20 mouse cellular contexts compared by ENCODE assay signal in genomic region chr5:145185244-145185643, GRCm38 (mm10). TPM values are rescaled to one million over a fixed set of nuclear protein-coding genes. Genes with fewer than 3 reads are reported as not detected.
DNase-seq lines count a peak whose midpoint lies in the region; ATAC-seq and TF ChIP-seq lines count a peak whose summit lies in the region.
"Had no signal": no experiment of that assay in that cellular context is flagged by ENCODE, and none has a peak within 500 bp of the region (broad histone marks: within the 10 kb centered on the region; RNA-seq: fewer than 3 reads in every experiment).

No protein-coding gene starts in this region.

- H3K9me3 ChIP-seq in MEL (replicated peaks; ENCODE audit: insufficient read depth, low read length) = no peaks in the 10 kb centered on the region
- no peaks in the 10 kb centered on the region for H3K9me3 ChIP-seq in hindbrain, embryonic 12.5 days (replicated peaks)
- H3K9me3 ChIP-seq: embryonic facial prominence, embryonic 10.5 days; embryonic facial prominence, embryonic 12.5 days; forebrain, embryonic 13.5 days had no signal

- no peak overlapping the region for H3K9ac ChIP-seq in MEL (ENCODE audit: control insufficient read depth, low read depth, low read length, poor library complexity, severe bottlenecking)
- no peak overlapping the region for H3K9ac ChIP-seq in hindbrain, embryonic 12.5 days
- H3K9ac ChIP-seq: embryonic facial prominence, embryonic 12.5 days; forebrain, embryonic 13.5 days had no signal

- no peak for TF ChIP-seq POLR2A in MEL (IDR thresholded peaks at IDR 0.05; ENCODE audit: control insufficient read depth in 1 of 2, insufficient read depth in 1 of 2, low read depth in 1 of 2, low read length in 2 of 2, poor library complexity in 1 of 2)
- no peak for TF ChIP-seq POLR2A in bone marrow macrophage, adult 2 months (IDR thresholded peaks at IDR 0.05; ENCODE audit: borderline replicate concordance, low read depth, low read length)

- H3K4me1 ChIP-seq in MEL (ENCODE audit: control insufficient read depth in 1 of 2, insufficient read depth in 2 of 2, low read length in 2 of 2) = peaks cover 0 to 14% of the 10 kb centered on the region in 2 experiments; a peak in 3 of 4 replicates
- peaks cover 16% of the 10 kb centered on the region for H3K4me1 ChIP-seq in bone marrow macrophage, adult 2 months (ENCODE audit: control insufficient read depth, insufficient read depth, low read length)
- peaks cover 15% of the 10 kb centered on the region for H3K4me1 ChIP-seq in hindbrain, embryonic 12.5 days

- H3K79me2 ChIP-seq in MEL (ENCODE audit: control insufficient read depth, insufficient read depth, low read length, poor library complexity) = peaks cover 31% of the 10 kb centered on the region

- peaks cover 10 to 16% of the 10 kb centered on the region in 2 experiments for H3K36me3 ChIP-seq in MEL (ENCODE audit: control insufficient read depth in 1 of 2, insufficient read depth in 2 of 2, low read length in 2 of 2)
- H3K36me3 ChIP-seq in hindbrain, embryonic 12.5 days = peaks cover 74% of the 10 kb centered on the region

- 0 out of 2 replicates have a peak, but pooled peaks have one; percentile 28 for ATAC-seq in megakaryocyte, adult 5-6 weeks (ENCODE audit: poor library complexity, severe bottlenecking)
- no peak for ATAC-seq in hindbrain, embryonic 12.5 days (ENCODE audit: low FRiP score)
- ATAC-seq: activated CD4-positive, CD25-positive, alpha-beta regulatory T cell, adult 4 months; forebrain, embryonic 13.5 days; forebrain, embryonic 16.5 days; Patski had no signal

- no peak overlapping the region for H3K27ac ChIP-seq in MEL (ENCODE audit: control insufficient read depth, low read depth, low read length)
- H3K27ac ChIP-seq in bone marrow macrophage, adult 2 months (ENCODE audit: insufficient read depth, low read depth, low read length) = 0 out of 2 replicates have a peak overlapping the region, but pooled peaks have one; percentile 11
- no peak overlapping the region for H3K27ac ChIP-seq in hindbrain, embryonic 12.5 days
- H3K27ac ChIP-seq: embryonic facial prominence, embryonic 10.5 days; embryonic facial prominence, embryonic 12.5 days; forebrain, embryonic 13.5 days had no signal

- WGBS in hindbrain, embryonic 12.5 days = 93% methylated on average over 2 of the region's 2 CpGs

- H3K4me2 ChIP-seq in hindbrain, embryonic 12.5 days (replicated peaks) = no peak overlapping the region
- H3K4me2 ChIP-seq: embryonic facial prominence, embryonic 12.5 days; forebrain, embryonic 13.5 days had no signal

- no peaks in the 10 kb centered on the region for H3K27me3 ChIP-seq in MEL (ENCODE audit: control insufficient read depth in 1 of 2, insufficient read depth in 2 of 2, low read length in 2 of 2)
- no peaks in the 10 kb centered on the region for H3K27me3 ChIP-seq in hindbrain, embryonic 12.5 days
- H3K27me3 ChIP-seq: embryonic facial prominence, embryonic 12.5 days; forebrain, embryonic 13.5 days; Patski had no signal

- no peak overlapping the region for H3K4me3 ChIP-seq in MEL (ENCODE audit: control insufficient read depth in 1 of 2, insufficient read depth in 1 of 2, low read depth in 2 of 2, low read length in 2 of 2)
- H3K4me3 ChIP-seq in bone marrow macrophage, adult 2 months (ENCODE audit: insufficient read depth, low read length) = no peak overlapping the region
- H3K4me3 ChIP-seq in hindbrain, embryonic 12.5 days = no peak overlapping the region
- H3K4me3 ChIP-seq: embryonic facial prominence, embryonic 10.5 days; embryonic facial prominence, embryonic 12.5 days; forebrain, embryonic 13.5 days had no signal

- no peak for TF ChIP-seq CTCF in MEL (IDR thresholded peaks at IDR 0.05 in 2 of 3, conservative IDR thresholded peaks at IDR 0.05 in 1 of 3; ENCODE audit: control insufficient read depth in 1 of 3, insufficient read depth in 1 of 3, low read depth in 2 of 3, low read length in 3 of 3, poor library complexity in 1 of 3, severe bottlenecking in 1 of 3)
- TF ChIP-seq CTCF in bone marrow macrophage, adult 2 months (IDR thresholded peaks at IDR 0.05; ENCODE audit: low read depth, low read length) = no peak

- TF ChIP-seq RAD21 in MEL (IDR thresholded peaks at IDR 0.05; ENCODE audit: low read depth, low read length) = no peak

- no peak for TF ChIP-seq EP300 in MEL (IDR thresholded peaks at IDR 0.05; ENCODE audit: low read depth in 1 of 2, low read length in 2 of 2)

- DNase-seq in MEL (ENCODE audit: low read depth, low spot score) = no peak
- no peak for DNase-seq in adrenal gland, adult 18-20 months (ENCODE audit: low spot score in 2 of 2)
- no peak for DNase-seq in left cerebral cortex, adult 8-10 months (ENCODE audit: low spot score in 2 of 2)
- DNase-seq: adrenal gland, adult 2 months; adrenal gland, postnatal 10 days; adrenal gland, postnatal 25 days; cerebellum, adult 11-12 months; cerebellum, adult 2 months; cerebellum, adult 9-10 months; cerebellum, postnatal 10 days; cerebellum, postnatal 25 days had no signal

TF ChIP-seq in MEL, 35 proteins besides CTCF, POLR2A, EP300 and RAD21:
- TF ChIP-seq POLR2AphosphoS2 (IDR thresholded peaks at IDR 0.05; ENCODE audit: low read length) (0 out of 2 replicates have a peak, but pooled peaks have one; percentile 46), JUND (IDR thresholded peaks at IDR 0.05; ENCODE audit: low read depth, low read length) (no peak), ELF1 (IDR thresholded peaks at IDR 0.05; ENCODE audit: low read depth, low read length) (no peak), MXI1 (IDR thresholded peaks at IDR 0.05; ENCODE audit: low read depth, low read length) (no peak), RCOR1 (IDR thresholded peaks at IDR 0.05; ENCODE audit: low read depth, low read length) (no peak), ZNF384 (IDR thresholded peaks at IDR 0.05; ENCODE audit: low read depth, low read length) (no peak), GABPA (IDR thresholded peaks at IDR 0.05; ENCODE audit: low read depth, low read length) (no peak)
TF ChIP-seq in MEL: peak in this region for 1.

RNA-seq across cellular contexts. Expression of gene Atp5j2, which starts 6.6 kb away (rescaled TPM):
- 493 and 517 TPM in 2 replicates for total RNA-seq in MEL (2012; rRNA removed)
- polyA plus RNA-seq in MEL (2012; ENCODE audit: insufficient read depth in 1 of 2, insufficient read length in 2 of 2, low read depth in 1 of 2, low replicate concordance in 2 of 2, missing spikeins in 1 of 2) = 100 to 1,000 TPM; 543 to 733 TPM
- polyA plus RNA-seq in bone marrow macrophage, adult 2 months (2012; ENCODE audit: insufficient read depth, insufficient read length, missing spikeins) = 271 and 314 TPM in 2 replicates
- total RNA-seq in megakaryocyte, adult 5-6 weeks (2015) = 310 and 322 TPM in 2 replicates
- total RNA-seq in megakaryocyte, adult 5-6 weeks (2017) = 103 and 107 TPM in 2 replicates
- total RNA-seq in adrenal gland, adult 18-20 months (2021) = 100 to 1,000 TPM; 493 to 672 TPM
- polyA plus RNA-seq in hindbrain, embryonic 12.5 days (2016; fragmentation: Nextera tagmentation; extraction: Ambion mirVana) = 476 and 529 TPM in 2 replicates
- 100 to 1,000 TPM; 243 to 395 (median 326) TPM for total RNA-seq in left cerebral cortex, adult 8-10 months (2022)

RNA-seq across cellular contexts. Expression of gene Zkscan14, which starts 16.4 kb away (rescaled TPM):
- total RNA-seq in MEL (2012; rRNA removed) = 6.7 and 7.1 TPM in 2 replicates
- 1 to 10 TPM in 1 of 2 experiments, not detected in 1; 7.5 TPM for polyA plus RNA-seq in MEL (2012; ENCODE audit: insufficient read depth in 1 of 2, insufficient read length in 2 of 2, low read depth in 1 of 2, low replicate concordance in 2 of 2, missing spikeins in 1 of 2)
- 8.0 and 8.4 TPM in 2 replicates for polyA plus RNA-seq in bone marrow macrophage, adult 2 months (2012; ENCODE audit: insufficient read depth, insufficient read length, missing spikeins)
- 6.2 and 6.4 TPM in 2 replicates for total RNA-seq in megakaryocyte, adult 5-6 weeks (2015)
- 30.8 and 31.7 TPM in 2 replicates for total RNA-seq in megakaryocyte, adult 5-6 weeks (2017)
- 10 to 100 TPM in 1 of 2 experiments, 1 to 10 TPM in 1; 9.5 to 10.9 TPM for total RNA-seq in adrenal gland, adult 18-20 months (2021)
- polyA plus RNA-seq in hindbrain, embryonic 12.5 days (2016; fragmentation: Nextera tagmentation; extraction: Ambion mirVana) = 10.5 and 11.3 TPM in 2 replicates
- 10 to 100 TPM; 13.3 to 14.3 (median 14.0) TPM for total RNA-seq in left cerebral cortex, adult 8-10 months (2022)

RNA-seq across cellular contexts. Expression of gene Cpsf4, which starts 18.2 kb away (rescaled TPM):
- 72.0 and 75.3 TPM in 2 replicates for total RNA-seq in MEL (2012; rRNA removed)
- polyA plus RNA-seq in MEL (2012; ENCODE audit: insufficient read depth in 1 of 2, insufficient read length in 2 of 2, low read depth in 1 of 2, low replicate concordance in 2 of 2, missing spikeins in 1 of 2) = 10 to 100 TPM in 1 of 2 experiments, not detected in 1; 88.2 TPM
- 24.9 and 25.7 TPM in 2 replicates for polyA plus RNA-seq in bone marrow macrophage, adult 2 months (2012; ENCODE audit: insufficient read depth, insufficient read length, missing spikeins)
- 16.6 and 17.0 TPM in 2 replicates for total RNA-seq in megakaryocyte, adult 5-6 weeks (2015)
- total RNA-seq in megakaryocyte, adult 5-6 weeks (2017) = 34.0 and 37.8 TPM in 2 replicates
- total RNA-seq in adrenal gland, adult 18-20 months (2021) = 10 to 100 TPM; 19.9 to 22.5 TPM
- polyA plus RNA-seq in hindbrain, embryonic 12.5 days (2016; fragmentation: Nextera tagmentation; extraction: Ambion mirVana) = 58.1 and 58.4 TPM in 2 replicates
- total RNA-seq in left cerebral cortex, adult 8-10 months (2022) = 10 to 100 TPM; 19.2 to 25.9 (median 22.6) TPM

RNA-seq across cellular contexts. Expression of gene Ptcd1, which starts 18.3 kb away (rescaled TPM):
- 20.4 and 21.0 TPM in 2 replicates for total RNA-seq in MEL (2012; rRNA removed)
- 10 to 100 TPM in 1 of 2 experiments, not detected in 1; 22.3 TPM for polyA plus RNA-seq in MEL (2012; ENCODE audit: insufficient read depth in 1 of 2, insufficient read length in 2 of 2, low read depth in 1 of 2, low replicate concordance in 2 of 2, missing spikeins in 1 of 2)
- polyA plus RNA-seq in bone marrow macrophage, adult 2 months (2012; ENCODE audit: insufficient read depth, insufficient read length, missing spikeins) = 10.0 and 11.4 TPM in 2 replicates
- total RNA-seq in megakaryocyte, adult 5-6 weeks (2015) = 6.5 and 7.9 TPM in 2 replicates
- 14.8 and 15.3 TPM in 2 replicates for total RNA-seq in megakaryocyte, adult 5-6 weeks (2017)
- 10 to 100 TPM; 22.1 to 23.1 TPM for total RNA-seq in adrenal gland, adult 18-20 months (2021)
- 20.6 and 21.3 TPM in 2 replicates for polyA plus RNA-seq in hindbrain, embryonic 12.5 days (2016; fragmentation: Nextera tagmentation; extraction: Ambion mirVana)
- 10 to 100 TPM; 20.2 to 23.4 (median 21.8) TPM for total RNA-seq in left cerebral cortex, adult 8-10 months (2022)

RNA-seq across cellular contexts. Expression of gene Zkscan5, which starts 19.1 kb away (rescaled TPM):
- total RNA-seq in MEL (2012; rRNA removed) = 7.8 and 8.7 TPM in 2 replicates
- 1 to 10 TPM in 1 of 2 experiments, not detected in 1; 9.8 TPM for polyA plus RNA-seq in MEL (2012; ENCODE audit: insufficient read depth in 1 of 2, insufficient read length in 2 of 2, low read depth in 1 of 2, low replicate concordance in 2 of 2, missing spikeins in 1 of 2)
- polyA plus RNA-seq in bone marrow macrophage, adult 2 months (2012; ENCODE audit: insufficient read depth, insufficient read length, missing spikeins) = 7.8 and 9.5 TPM in 2 replicates
- 2.6 and 2.7 TPM in 2 replicates for total RNA-seq in megakaryocyte, adult 5-6 weeks (2015)
- 4.6 and 5.4 TPM in 2 replicates for total RNA-seq in megakaryocyte, adult 5-6 weeks (2017)
- total RNA-seq in adrenal gland, adult 18-20 months (2021) = 10 to 100 TPM in 1 of 2 experiments, 1 to 10 TPM in 1; 9.2 to 10.6 TPM
- 17.9 and 20.2 TPM in 2 replicates for polyA plus RNA-seq in hindbrain, embryonic 12.5 days (2016; fragmentation: Nextera tagmentation; extraction: Ambion mirVana)
- total RNA-seq in left cerebral cortex, adult 8-10 months (2022) = 10 to 100 TPM; 10.4 to 12.2 (median 10.9) TPM
